Mouse (Mus musculus) stomach, embryonic 16.5 days (tissue): ENCODE measurements around the gene Slc44a3. TPM values are rescaled to one million over a fixed set of nuclear protein-coding genes. Genes with fewer than 3 reads are reported as not detected.

Source experiments
- ATAC-seq: fragments of 200-750 bp; cut with Nextera tagmentation; 2 replicates; pipeline ENCODE4 v1.8.0; 2017; ENCODE audit warnings: moderate number of reproducible peaks, moderate TSS enrichment; ENCODE audit not compliant: insufficient read depth, low FRiP score
- H3K27ac ChIP-seq: fragments of 300-500 bp; sonication (generic); 2 replicates; pipeline ENCODE4 v1.5.1; 2014; ENCODE audit warnings: low read length
- H3K27me3 ChIP-seq: fragments of 300-500 bp; sonication (generic); 2 replicates; pipeline ENCODE4 v1.6.1; 2014; ENCODE audit warnings: low read length, control low read depth, mixed read lengths; ENCODE audit not compliant: control insufficient read depth, insufficient read depth
- H3K36me3 ChIP-seq: fragments of 300-500 bp; sonication (generic); 2 replicates; pipeline ENCODE4 v1.6.1; 2014; ENCODE audit warnings: low read length; ENCODE audit not compliant: control insufficient read depth, insufficient read depth
- H3K4me1 ChIP-seq: fragments of 300-500 bp; sonication (generic); 2 replicates; pipeline ENCODE4 v1.6.1; 2014; ENCODE audit warnings: low read length, control low read depth, mixed read lengths; ENCODE audit not compliant: control insufficient read depth, insufficient read depth
- H3K4me2 ChIP-seq: fragments of 300-500 bp; sonication (generic); 2 replicates; pipeline ENCODE4 v1.6.1; 2014; ENCODE audit warnings: low read depth, low read length, mixed read lengths
- H3K4me3 ChIP-seq: fragments of 300-500 bp; sonication (generic); replicated peaks from 2 replicates; pipeline ENCODE4 v1.5.1; 2014; ENCODE audit warnings: mild to moderate bottlenecking, low read length
- H3K9ac ChIP-seq: fragments of 300-500 bp; sonication (generic); 2 replicates; pipeline ENCODE4 v1.6.1; 2014; ENCODE audit warnings: low read length
- H3K9me3 ChIP-seq: fragments of 300-500 bp; sonication (generic); replicated peaks from 2 replicates; pipeline ENCODE4 v1.6.1; 2016; ENCODE audit warnings: low read length, control low read depth; ENCODE audit not compliant: control insufficient read depth
- WGBS: fragments of 180-500 bp; shearing (Covaris S2); extraction: QIAGEN DNeasy Blood & Tissue Kit; methylation state at CpG from one replicate; pipeline ENCODE4 v1.1.7; 2014; 5-methylcytosine and 5-hydroxymethylcytosine counted together
- polyA plus RNA-seq: library from polyadenylated mRNA; unstranded; fragments of >200 nt; fragmentation: Nextera tagmentation; extraction: Ambion mirVana; gene quantifications from 2 replicates; pipeline ENCODE4 v1.2.1, GENCODE M21; 2015

The Slc44a3 gene
- polyA plus RNA-seq, 1 experiment from 2014 or later, result 41.5 TPM

DNA sequence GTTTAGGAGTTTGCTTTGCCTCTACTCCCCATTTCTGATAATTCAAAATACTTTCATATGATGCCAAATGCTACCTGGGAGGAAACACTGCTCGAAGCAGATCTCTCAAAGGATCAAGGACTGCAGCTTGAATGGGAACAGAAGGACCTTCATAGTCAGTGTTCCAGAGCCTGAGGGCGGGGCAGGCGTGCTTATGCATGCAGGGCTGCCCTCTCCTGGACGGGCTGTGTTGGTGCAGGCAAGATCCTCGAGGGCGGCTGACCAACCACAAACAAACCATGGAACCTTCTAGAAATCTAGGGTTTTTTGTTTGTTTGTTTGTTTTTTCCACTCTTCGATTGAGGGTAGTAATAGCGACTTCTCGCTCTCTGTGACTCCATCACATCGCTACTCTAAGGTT is 32.0 kb downstream of the Slc44a3 start:
- Histone ChIP-seq H3K27ac (no peak overlapping the region), H3K4me3 (no peak overlapping the region), H3K4me1 (no peaks in the 10 kb centered on the region; the same call in 1 of the 2 replicates), H3K36me3 (no peaks in the 10 kb centered on the region), H3K9me3 (no peaks in the 10 kb centered on the region), H3K4me2 (no peak overlapping the region), H3K27me3 (no peaks in the 10 kb centered on the region), H3K9ac (no peak overlapping the region)
- ATAC-seq, result no peak
- 56% methylated on average over 10 of the region's 10 CpGs for WGBS

DNA sequence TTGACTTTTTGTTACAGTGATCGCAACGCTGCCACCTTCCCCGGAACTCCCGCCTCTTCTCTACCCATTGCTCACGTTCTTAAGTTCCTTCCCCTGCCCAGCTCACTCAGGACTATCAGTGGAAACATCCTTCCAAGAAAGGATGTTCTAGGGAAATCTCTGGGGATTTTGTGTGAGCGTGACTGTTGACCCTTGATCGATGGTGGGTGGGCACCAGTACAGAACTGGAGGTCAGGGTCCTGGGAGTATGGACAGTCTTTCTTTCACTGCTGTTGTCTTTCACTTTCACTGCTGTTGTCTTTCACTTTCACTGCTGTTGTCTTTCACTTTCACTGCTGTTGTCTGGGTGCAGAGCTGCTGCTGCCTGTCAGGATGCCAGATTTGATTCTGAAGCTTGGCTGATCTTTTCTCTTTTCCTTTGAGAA is 38.2 kb downstream of the Slc44a3 start:
- Histone ChIP-seq H3K27me3 (no peaks in the 10 kb centered on the region), H3K36me3 (no peaks in the 10 kb centered on the region), H3K4me2 (no peak overlapping the region), H3K4me3 (no peak overlapping the region), H3K27ac (no peak overlapping the region), H3K9ac (no peak overlapping the region), H3K4me1 (peaks cover 6% of the 10 kb centered on the region; the same call in 1 of the 2 replicates), H3K9me3 (no peaks in the 10 kb centered on the region)
- no peak for ATAC-seq
- 80% methylated on average over 7 of the region's 7 CpGs for WGBS

DNA sequence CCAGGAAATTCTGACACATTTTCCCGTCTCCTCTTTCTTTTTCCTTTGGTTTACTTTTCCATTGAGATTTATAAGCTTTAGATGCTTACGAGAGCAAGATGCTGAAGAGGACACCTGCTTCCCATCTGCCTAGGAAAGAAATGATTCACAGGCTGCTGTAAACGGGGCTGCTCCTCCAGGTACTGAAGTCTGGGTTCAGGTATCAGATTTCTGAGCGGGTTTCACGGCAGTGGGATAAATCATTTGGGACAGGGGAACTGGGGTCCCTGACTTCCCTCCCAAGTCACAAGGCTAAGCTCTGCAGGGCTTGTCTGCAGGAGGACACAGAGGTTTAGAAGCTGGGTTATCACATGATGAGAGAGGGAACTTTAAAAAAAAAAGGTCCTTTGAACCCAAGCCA is 40.2 kb downstream of the Slc44a3 start:
- 51% methylated on average over 5 of the region's 5 CpGs for WGBS
- Histone ChIP-seq H3K4me3 (no peak overlapping the region), H3K9ac (no peak overlapping the region), H3K4me1 (peaks cover 6% of the 10 kb centered on the region; the same call in 1 of the 2 replicates), H3K27ac (no peak overlapping the region), H3K27me3 (no peaks in the 10 kb centered on the region), H3K9me3 (no peaks in the 10 kb centered on the region), H3K4me2 (no peak overlapping the region), H3K36me3 (no peaks in the 10 kb centered on the region)
- ATAC-seq, result no peak

DNA sequence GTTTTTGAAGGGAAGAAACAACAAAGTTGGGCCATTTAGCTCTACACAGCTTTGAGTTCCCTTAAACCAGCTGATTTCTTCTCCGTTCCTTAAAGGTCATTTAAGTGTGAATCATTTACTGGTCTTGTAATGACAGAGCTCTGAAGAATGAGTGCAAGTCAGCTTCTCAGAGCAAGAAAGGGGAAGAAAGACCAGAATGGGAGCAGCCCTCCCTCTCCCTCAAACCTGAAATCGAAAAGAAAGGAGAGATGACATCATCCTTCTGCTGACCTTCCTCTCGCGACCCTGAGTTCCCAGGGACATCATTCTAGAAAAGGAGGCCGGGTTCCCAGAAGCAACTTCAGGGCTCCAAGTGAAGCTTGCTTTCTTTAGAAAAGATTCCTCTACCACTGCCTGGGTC is 41.3 kb downstream of the Slc44a3 start:
- no peak overlapping the region for H3K9ac ChIP-seq
- no peaks in the 10 kb centered on the region for H3K36me3 ChIP-seq
- H3K4me2 ChIP-seq, result no peak overlapping the region
- peaks cover 6% of the 10 kb centered on the region; the same call in 1 of the 2 replicates for H3K4me1 ChIP-seq
- no peaks in the 10 kb centered on the region for H3K27me3 ChIP-seq
- 45% methylated on average over 5 of the region's 5 CpGs for WGBS
- H3K27ac ChIP-seq, result no peak overlapping the region
- no peaks in the 10 kb centered on the region for H3K9me3 ChIP-seq
- H3K4me3 ChIP-seq, result no peak overlapping the region
- ATAC-seq, result no peak

DNA sequence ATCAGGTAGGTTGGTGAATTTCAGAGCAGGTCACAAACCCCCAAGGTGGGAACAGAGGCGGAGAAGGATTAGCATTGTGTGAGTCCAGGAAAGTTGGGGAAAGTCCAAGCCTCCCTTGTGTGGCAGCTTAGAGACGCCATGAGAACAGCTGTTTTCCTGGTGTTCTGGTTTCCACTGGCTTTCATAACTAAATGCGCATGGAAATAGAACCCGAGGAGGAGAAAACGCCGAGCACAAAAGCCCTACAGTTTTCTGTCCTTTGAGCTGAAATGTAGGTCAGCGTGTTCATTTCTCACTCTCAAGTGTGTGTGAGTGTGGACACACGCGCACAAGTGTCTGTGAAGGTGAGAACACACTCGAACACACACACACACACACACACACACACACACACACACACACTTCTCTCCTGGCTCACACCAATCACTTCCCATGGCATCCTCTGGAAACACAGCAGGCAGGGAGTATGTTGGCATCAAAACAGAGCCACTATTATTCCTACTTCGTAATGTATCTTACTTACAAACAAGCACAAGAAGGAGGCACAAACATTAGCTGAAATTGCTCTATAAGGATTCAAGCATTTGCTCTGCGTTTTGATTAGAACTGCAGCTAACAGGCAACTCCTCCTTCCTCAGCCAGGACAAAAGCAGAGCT is 42.6 kb downstream of the Slc44a3 start:
- H3K27me3 ChIP-seq, result no peaks in the 10 kb centered on the region
- 0 out of 2 replicates have a peak overlapping the region, but pooled peaks have one; percentile 7 for H3K9ac ChIP-seq
- H3K4me3 ChIP-seq, result no peak overlapping the region
- H3K4me2 ChIP-seq, result no peak overlapping the region
- no peak overlapping the region for H3K27ac ChIP-seq
- ATAC-seq, result no peak
- WGBS, result 62% methylated on average over 12 of the region's 12 CpGs
- no peaks in the 10 kb centered on the region for H3K36me3 ChIP-seq
- H3K9me3 ChIP-seq, result no peaks in the 10 kb centered on the region
- H3K4me1 ChIP-seq, result peaks cover 6% of the 10 kb centered on the region; the same call in 1 of the 2 replicates

DNA sequence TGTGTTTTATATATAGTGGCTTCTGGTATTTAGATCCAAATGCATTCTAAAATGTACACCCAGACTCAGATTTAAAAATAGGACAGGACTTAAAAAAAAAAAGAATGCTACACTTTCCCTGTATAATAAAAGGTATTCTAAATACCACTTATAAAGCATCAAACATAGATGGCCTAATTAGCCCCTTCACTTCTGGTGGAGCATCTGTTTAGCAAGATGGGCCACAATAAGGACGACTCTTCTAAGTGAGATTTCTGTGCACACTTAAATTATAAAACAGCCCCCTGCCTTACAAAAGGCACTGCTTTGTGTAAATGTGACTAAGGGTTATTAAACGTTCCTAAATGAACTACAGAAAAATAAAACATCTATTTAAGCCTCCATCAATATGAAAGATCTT is 47.0 kb downstream of the Slc44a3 start:
- 69% methylated on average over 2 of the region's 2 CpGs for WGBS
- no peak overlapping the region for H3K4me3 ChIP-seq

DNA sequence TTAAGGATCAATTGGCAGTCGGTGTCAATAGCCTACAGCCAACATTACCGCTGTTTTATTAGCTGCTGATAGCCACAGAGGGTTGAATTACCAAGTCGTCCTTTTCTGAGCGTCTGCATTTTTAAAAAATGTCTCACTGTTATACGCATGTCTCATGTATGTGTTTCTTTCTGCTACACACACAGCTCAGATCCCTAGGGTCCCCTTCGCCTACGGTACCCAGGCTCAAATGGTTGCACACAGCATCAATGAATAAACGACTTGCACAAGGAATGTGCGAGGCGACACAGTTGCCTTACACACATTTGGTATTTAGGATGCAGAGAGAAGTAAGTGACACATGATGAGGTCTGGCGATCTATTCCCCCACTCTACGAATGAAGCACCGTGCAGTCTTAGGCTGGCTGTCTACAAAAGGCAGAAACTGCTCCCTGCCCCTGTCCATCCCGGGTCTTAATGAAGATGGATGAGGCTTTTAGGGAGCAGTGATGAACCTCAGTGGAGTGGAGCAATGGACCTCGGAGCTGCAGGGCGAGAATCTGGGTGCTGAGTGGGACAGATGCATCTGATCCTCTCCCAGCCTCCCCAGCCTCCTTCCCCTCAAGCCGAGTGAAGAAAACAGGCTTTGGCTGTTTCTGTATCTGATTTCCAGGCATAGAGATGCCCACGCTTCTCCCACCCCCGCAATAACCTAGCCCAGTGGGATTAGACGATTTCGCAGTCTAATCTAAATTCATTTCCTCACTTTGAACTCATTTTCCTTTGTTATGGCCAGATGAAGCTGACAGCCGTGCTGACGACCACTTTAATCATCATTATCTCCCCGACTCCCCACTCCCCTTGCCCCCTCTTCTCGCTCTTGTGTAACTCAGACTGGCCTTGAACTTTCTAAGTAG is 48.7 kb downstream of the Slc44a3 start:
- Histone ChIP-seq H3K27me3 (no peaks in the 10 kb centered on the region), H3K4me3 (no peak overlapping the region), H3K27ac (no peak overlapping the region), H3K9ac (no peak overlapping the region), H3K9me3 (no peaks in the 10 kb centered on the region), H3K4me2 (no peak overlapping the region), H3K36me3 (no peaks in the 10 kb centered on the region), H3K4me1 (peaks cover 7% of the 10 kb centered on the region)
- no peak for ATAC-seq
- 51% methylated on average over 25 of the region's 25 CpGs for WGBS

More for the DNA sequence above, 47.0 kb downstream of the Slc44a3 start:
- no peak overlapping the region for H3K27ac ChIP-seq
- no peaks in the 10 kb centered on the region for H3K27me3 ChIP-seq
- no peaks in the 10 kb centered on the region for H3K36me3 ChIP-seq
- no peaks in the 10 kb centered on the region for H3K9me3 ChIP-seq
- no peak for ATAC-seq
- peaks cover 7% of the 10 kb centered on the region for H3K4me1 ChIP-seq
- H3K9ac ChIP-seq, result no peak overlapping the region
- H3K4me2 ChIP-seq, result no peak overlapping the region

DNA sequence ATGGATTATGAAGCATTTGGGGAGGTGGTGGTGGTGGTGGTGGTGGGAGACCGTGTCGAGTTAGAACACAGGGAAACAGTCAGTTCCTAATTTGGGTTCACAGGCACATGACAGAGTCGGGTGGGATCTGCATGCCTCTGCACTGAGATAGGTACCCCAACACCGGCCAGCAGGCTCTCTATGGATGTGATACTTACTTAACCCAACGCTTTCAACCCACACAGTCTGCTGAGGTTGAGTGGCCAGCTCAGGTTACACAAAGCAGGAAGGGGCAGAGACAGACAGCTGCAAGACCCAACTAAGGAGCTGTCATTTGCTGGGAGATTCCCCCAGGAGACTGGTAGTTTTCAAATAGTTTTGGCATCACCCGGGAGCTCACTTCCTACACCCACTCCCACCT is 50.6 kb downstream of the Slc44a3 start:
- no peaks in the 10 kb centered on the region for H3K9me3 ChIP-seq
- H3K36me3 ChIP-seq, result no peaks in the 10 kb centered on the region
- no peak overlapping the region for H3K4me3 ChIP-seq
- ATAC-seq, result no peak
- no peak overlapping the region for H3K9ac ChIP-seq
- H3K4me2 ChIP-seq, result no peak overlapping the region
- no peaks in the 10 kb centered on the region for H3K27me3 ChIP-seq
- peaks cover 7% of the 10 kb centered on the region for H3K4me1 ChIP-seq
- no peak overlapping the region for H3K27ac ChIP-seq
- 47% methylated on average over 6 of the region's 6 CpGs for WGBS

DNA sequence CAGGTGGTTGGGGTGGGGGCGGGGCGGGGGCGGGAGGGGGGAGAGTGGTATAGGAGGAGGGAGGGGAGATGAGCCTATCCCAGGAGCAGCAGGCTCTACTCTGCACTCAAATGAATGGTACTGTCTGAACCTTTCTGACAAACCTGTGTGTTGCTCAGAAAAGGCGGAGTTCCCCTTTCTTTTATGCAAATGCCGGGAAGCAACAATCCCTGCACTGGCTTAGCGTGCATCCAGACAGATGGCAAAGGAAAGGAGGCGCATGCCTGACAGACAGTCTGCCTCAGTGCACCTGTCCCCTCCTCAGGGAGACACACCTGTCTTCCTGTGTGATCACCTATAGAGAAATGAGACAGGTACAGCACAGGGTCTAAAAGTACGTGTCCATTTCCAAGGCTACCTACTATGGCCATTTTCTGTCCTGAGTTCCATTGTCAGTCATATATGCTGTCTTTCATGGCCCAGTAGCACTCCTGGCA is 51.2 kb downstream of the Slc44a3 start:
- no peak for ATAC-seq
- H3K9ac ChIP-seq, result no peak overlapping the region
- no peaks in the 10 kb centered on the region for H3K36me3 ChIP-seq
- H3K4me1 ChIP-seq, result peaks cover 7% of the 10 kb centered on the region
- WGBS, result 63% methylated on average over 8 of the region's 8 CpGs
- H3K27me3 ChIP-seq, result no peaks in the 10 kb centered on the region
- H3K9me3 ChIP-seq, result no peaks in the 10 kb centered on the region
- H3K4me2 ChIP-seq, result no peak overlapping the region
- H3K4me3 ChIP-seq, result no peak overlapping the region
- no peak overlapping the region for H3K27ac ChIP-seq
